Mouse (Mus musculus): Measurements from ENCODE around the gene Kctd17.

The Kctd17 gene

GRCm38 (mm10) chr15:78481448-78482000 is 53.2 kb downstream of the Kctd17 start:
- POLR2A ChIA-PET: interaction anchor here in 1 of 4 experiments (1.1 to 1.4 kb wide), 2 partner anchors 15 to 75 kb away, joined by 3 to 4 read pairs; partner anchors contain the start of gene Mpst
- CTCF ChIA-PET: interaction anchor here in 2 of 4 experiments (0.6 to 1.0 kb wide), 6 partner anchors 12 to 710 kb away, joined by 3 to 4 read pairs (median 3); partner anchors contain the start of gene Elfn2 (in 1 of the 2)

GRCm38 (mm10) chr15:78482518-78482917 is 54.2 kb downstream of the Kctd17 start:
- CTCF ChIA-PET: interaction anchor here in 1 of 4 experiments (0.8 kb wide), 1 partner anchor 711 kb away, joined by 3 read pairs; no protein-coding TSS in a partner anchor

GRCm38 (mm10) chr15:78483311-78483710 is 54.9 kb downstream of the Kctd17 start:
- CTCF ChIA-PET: no interaction called here
- POLR2A ChIA-PET: no interaction called here

More at GRCm38 (mm10) chr15:78482518-78482917, 54.2 kb downstream of the Kctd17 start:
- POLR2A ChIA-PET: no interaction called here

GRCm38 (mm10) chr15:78486564-78486963 is 58.2 kb downstream of the Kctd17 start:
- POLR2A ChIA-PET: interaction anchor here in 1 of 4 experiments (0.7 kb wide), 1 partner anchor 15 kb away, joined by 3 read pairs; no protein-coding TSS in a partner anchor
- CTCF ChIA-PET: interaction anchor here in 1 of 4 experiments (1.8 kb wide), 1 partner anchor 247 kb away, joined by 4 read pairs; no protein-coding TSS in a partner anchor

GRCm38 (mm10) chr15:78487066-78487465 is 58.7 kb downstream of the Kctd17 start:
- ChIA-PET CTCF (interaction anchor here in 1 of 4 experiments (1.8 kb wide), 1 partner anchor 248 kb away, joined by 4 read pairs; no protein-coding TSS in a partner anchor), POLR2A (interaction anchor here in 1 of 4 experiments (0.7 kb wide), 1 partner anchor 15 kb away, joined by 3 read pairs; no protein-coding TSS in a partner anchor)

All from embryonic stem cell, embryonic (primary cell).